Mouse (Mus musculus) spleen, postnatal 14 days (tissue): ENCODE measurements at regions not wholly inside any gene's neighbourhood (a gene's known extent, or its start where the extent isn't known, plus 50 kb on each side); places are given as distances from the start of the nearest gene placed in this dataset.

Experiments
- DNase-seq, 2 experiments: peaks; one replicate each; pipeline ENCODE4 v3.0.0; 2021 to 2022; ENCODE audit warnings: low spot score in 2 of 2

DNA sequence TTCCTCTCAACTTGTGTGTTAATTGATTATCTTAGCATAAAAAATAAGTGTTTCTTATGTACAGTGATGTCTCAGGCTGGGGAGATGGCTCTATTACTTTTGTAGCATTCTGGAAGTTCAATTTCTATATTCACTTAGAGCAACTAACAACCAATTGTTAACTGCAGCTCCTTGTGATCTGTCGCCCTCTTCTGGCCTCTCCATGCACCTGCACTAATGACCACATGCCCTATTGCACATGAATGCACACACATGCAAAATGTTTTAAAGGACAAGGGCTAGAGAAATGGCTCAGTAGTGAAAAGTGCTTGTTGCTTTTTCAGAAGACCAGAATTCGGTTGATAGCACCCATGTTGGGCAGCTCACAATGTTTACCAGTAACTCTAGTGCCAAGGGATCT is 629.1 kb upstream of the Dpp10 start:
- DNase-seq, result no peak

DNA sequence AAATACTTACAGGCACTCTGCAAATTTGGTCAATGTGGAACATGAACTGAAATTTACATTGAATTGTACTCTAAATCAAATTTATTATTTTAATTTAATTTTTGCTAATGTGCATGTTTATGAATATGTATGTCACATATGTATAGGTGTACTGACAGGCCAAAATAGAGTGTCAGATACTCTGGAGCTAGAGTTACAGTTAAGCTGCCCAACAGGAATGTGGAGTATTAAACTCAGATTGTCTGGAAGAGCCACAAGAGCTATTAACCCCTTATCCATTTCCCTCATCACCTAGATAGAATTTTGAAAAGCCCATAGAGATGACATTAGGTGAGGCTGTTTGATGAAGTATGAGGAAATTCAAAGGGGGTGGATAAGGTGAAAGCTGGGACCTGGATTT is 607.5 kb upstream of the Dpp10 start:
- no peak for DNase-seq

DNA sequence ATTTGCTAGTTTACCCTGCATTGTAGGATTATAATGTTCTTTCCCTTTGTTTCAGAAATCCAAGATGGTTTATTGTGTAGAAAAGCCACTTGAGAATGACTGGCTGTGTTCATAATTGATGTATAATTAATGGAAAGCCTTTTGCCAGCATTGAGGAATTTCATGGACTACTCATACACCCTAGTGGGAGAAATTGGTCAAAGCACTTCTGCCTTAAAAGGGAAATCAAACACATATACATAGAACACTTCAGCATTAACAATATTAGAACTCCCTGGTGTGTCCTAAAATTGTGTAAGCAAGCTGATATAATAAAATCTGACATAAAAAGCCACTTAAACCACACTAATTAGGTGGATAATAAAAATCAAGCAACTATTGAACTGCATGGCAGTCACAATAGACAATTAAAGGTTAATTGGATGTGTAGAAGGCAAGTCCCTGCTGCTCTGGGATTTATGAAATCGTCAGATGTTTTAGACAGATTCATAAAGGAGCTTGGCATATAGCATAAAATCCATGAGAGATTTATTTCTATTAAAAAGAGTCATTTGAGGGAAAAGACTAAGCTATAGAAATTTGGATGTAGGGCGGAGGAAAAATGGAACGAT is 607.0 kb upstream of the Dpp10 start:
- DNase-seq, result no peak

DNA sequence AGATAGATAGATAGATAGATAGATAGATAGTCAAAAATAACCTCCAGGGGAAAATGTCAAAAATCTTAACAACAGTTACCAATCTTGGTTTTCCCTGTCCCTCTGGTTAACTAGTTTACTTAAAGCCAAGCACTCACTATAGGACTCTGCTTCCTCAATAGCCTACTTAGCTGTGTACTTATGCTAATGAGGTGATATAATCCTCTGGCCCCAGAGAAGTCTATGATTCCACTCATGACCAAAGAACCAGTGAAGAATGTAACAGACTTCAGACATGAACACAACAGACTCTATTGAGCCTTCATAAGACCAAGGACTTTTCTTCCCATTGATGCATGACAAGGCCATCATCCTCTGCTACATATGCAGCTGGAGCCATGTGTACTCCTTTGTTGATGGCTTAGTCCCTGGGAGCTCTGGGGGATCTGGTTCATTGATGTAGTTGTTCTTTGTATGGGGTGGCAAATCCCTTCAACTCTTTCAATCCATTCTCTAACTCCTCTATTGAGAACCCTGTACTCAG is 589.9 kb upstream of the Dpp10 start:
- no peak for DNase-seq

DNA sequence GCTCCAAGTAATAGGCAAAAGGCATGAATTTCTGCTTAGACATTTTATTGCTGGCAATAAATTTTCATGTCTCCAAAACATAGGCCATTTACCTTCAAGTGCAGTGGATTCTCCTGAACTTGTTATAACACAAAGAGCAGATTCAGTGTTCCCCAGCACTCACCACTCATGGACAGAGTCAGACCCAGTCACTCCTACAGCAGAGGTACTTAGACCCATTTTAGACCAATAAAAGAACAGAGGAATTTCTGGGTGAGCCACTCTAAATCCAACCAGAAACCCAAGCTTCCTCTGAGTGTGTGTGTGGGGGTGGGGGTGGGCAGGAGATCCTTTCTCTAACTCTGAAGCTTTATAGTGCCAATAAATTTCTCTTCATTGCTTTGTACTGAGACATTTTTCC is 584.7 kb upstream of the Dpp10 start:
- DNase-seq, result no peak

DNA sequence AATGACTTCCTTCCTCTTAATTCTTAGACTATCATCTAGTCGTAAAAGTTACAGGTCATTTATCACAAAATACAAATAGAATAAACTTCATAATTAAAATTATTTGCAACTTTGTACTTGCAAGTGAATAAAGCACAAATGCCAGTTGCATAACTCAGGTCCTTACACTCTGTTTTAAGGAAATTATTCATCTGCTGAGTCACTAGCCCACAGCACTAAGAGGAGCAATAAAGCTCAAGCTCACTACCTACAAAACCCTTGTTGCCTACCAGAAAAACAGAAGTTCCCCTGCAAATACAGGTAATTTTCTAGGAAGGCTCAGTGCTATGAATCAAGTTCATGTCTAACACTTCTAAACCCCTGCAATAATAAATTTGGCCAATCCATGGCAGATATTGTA is 539.3 kb upstream of the Dpp10 start:
- DNase-seq, result no peak
